Mouse (Mus musculus): ENCODE measurements around the gene Olfr1019. TPM values are rescaled to one million over a fixed set of nuclear protein-coding genes. Genes with fewer than 3 reads are reported as not detected.

Gene Olfr1019
- not detected in 2 replicates for total RNA-seq (2017)

GRCm38 (mm10) chr2:85845383-85845782 lies at the start of gene Olfr1019:
TSS of gene Olfr1019 (minus strand) at chr2:85845483.
- ATAC-seq (replicated peaks; ENCODE audit: low read depth, poor library complexity, severe bottlenecking), result no peak

GRCm38 (mm10) chr2:85885340-85885739 lies 40.1 kb upstream of the Olfr1019 start, which contains the start of gene Olfr1023:
TSS of gene Olfr1023 (plus strand) at chr2:85885640.
- ATAC-seq (replicated peaks; ENCODE audit: low read depth, poor library complexity, severe bottlenecking), result no peak

- ATAC-seq (replicated peaks; ENCODE audit: low read depth, poor library complexity, severe bottlenecking), result no peak
Observed at GRCm38 (mm10) chr2:85868294-85868693, 23.0 kb upstream of the Olfr1019 start, which contains the start of gene Olfr1022. TSS of gene Olfr1022 (plus strand) at chr2:85868594.

GRCm38 (mm10) chr2:85846730-85847129 lies 1.4 kb upstream of the Olfr1019 start, which contains the start of gene Olfr1020:
TSS of gene Olfr1020 (plus strand) at chr2:85847030.
- no peak for ATAC-seq (replicated peaks; ENCODE audit: low read depth, poor library complexity, severe bottlenecking)

GRCm38 (mm10) chr2:85818179-85818578 lies 27.1 kb downstream of the Olfr1019 start, which contains the start of gene Olfr1018:
TSS of gene Olfr1018 (plus strand) at chr2:85818479.
- no peak for ATAC-seq (replicated peaks; ENCODE audit: low read depth, poor library complexity, severe bottlenecking)

- no peak for ATAC-seq (replicated peaks; ENCODE audit: low read depth, poor library complexity, severe bottlenecking)
Observed at GRCm38 (mm10) chr2:85804501-85804900, 40.8 kb downstream of the Olfr1019 start.

GRCm38 (mm10) chr2:85802444-85802843 lies 42.8 kb downstream of the Olfr1019 start, which contains the start of gene Olfr1016:
TSS of gene Olfr1016 (minus strand) at chr2:85802544.
- ATAC-seq (replicated peaks; ENCODE audit: low read depth, poor library complexity, severe bottlenecking), result no peak

- no peak for ATAC-seq (replicated peaks; ENCODE audit: low read depth, poor library complexity, severe bottlenecking)
Observed at GRCm38 (mm10) chr2:85792331-85792730, 53.0 kb downstream of the Olfr1019 start.

Other genes starting within 250 kb of the Olfr1019 start
- gene Olfr1000, start 233.6 kb downstream of the Olfr1019 start, total RNA-seq (2017), result not detected in 2 replicates
- not detected in 2 replicates for gene Olfr1002, start 194.8 kb downstream of the Olfr1019 start, total RNA-seq (2017)
- gene Olfr154, start 181.0 kb downstream of the Olfr1019 start, total RNA-seq (2017), result not detected in 2 replicates
- gene Olfr1006, start 166.7 kb downstream of the Olfr1019 start, total RNA-seq (2017), result not detected in 2 replicates
- gene Olfr1008, start 156.1 kb downstream of the Olfr1019 start, total RNA-seq (2017), result not detected in 2 replicates
- not detected in 2 replicates for gene Olfr1009, start 130.1 kb downstream of the Olfr1019 start, total RNA-seq (2017)
- gene Olfr1012, start 82.7 kb downstream of the Olfr1019 start, total RNA-seq (2017), result not detected in 2 replicates
- gene Olfr1013, start 78.4 kb downstream of the Olfr1019 start, total RNA-seq (2017), result not detected in 2 replicates
- not detected in 2 replicates for gene Olfr1014, start 72.8 kb downstream of the Olfr1019 start, total RNA-seq (2017)
- not detected in 2 replicates for gene Olfr1015, start 63.5 kb downstream of the Olfr1019 start, total RNA-seq (2017)
- not detected in 2 replicates for gene Olfr1016, start 42.9 kb downstream of the Olfr1019 start, total RNA-seq (2017)
- not detected in 2 replicates for gene Olfr1018, start 27.0 kb downstream of the Olfr1019 start, total RNA-seq (2017)
- gene Olfr1020, start 1.5 kb upstream of the Olfr1019 start, total RNA-seq (2017), result not detected in 2 replicates
- gene Olfr1022, start 23.1 kb upstream of the Olfr1019 start, total RNA-seq (2017), result not detected in 2 replicates
- not detected in 2 replicates for gene Olfr1023, start 40.2 kb upstream of the Olfr1019 start, total RNA-seq (2017)
- not detected in 2 replicates for gene Olfr1024, start 59.6 kb upstream of the Olfr1019 start, total RNA-seq (2017)
- gene Olfr1025-ps1, start 69.7 kb upstream of the Olfr1019 start, total RNA-seq (2017), result not detected in 2 replicates
- gene Olfr1026, start 76.1 kb upstream of the Olfr1019 start, total RNA-seq (2017), result not detected in 2 replicates
- not detected in 2 replicates for gene Olfr1028, start 105.0 kb upstream of the Olfr1019 start, total RNA-seq (2017)
- gene Olfr1029, start 128.4 kb upstream of the Olfr1019 start, total RNA-seq (2017), result not detected in 2 replicates
- gene Olfr1030, start 133.8 kb upstream of the Olfr1019 start, total RNA-seq (2017), result not detected in 2 replicates
- gene Olfr1031, start 144.8 kb upstream of the Olfr1019 start, total RNA-seq (2017), result not detected in 2 replicates
- not detected in 2 replicates for gene Olfr1032, start 160.1 kb upstream of the Olfr1019 start, total RNA-seq (2017)
- gene Olfr1033, start 175.2 kb upstream of the Olfr1019 start, total RNA-seq (2017), result 0.18 TPM in 1 of 2 replicates, not detected in the other
- gene Olfr1034, start 200.4 kb upstream of the Olfr1019 start, total RNA-seq (2017), result not detected in 2 replicates
- gene Olfr1036, start 228.5 kb upstream of the Olfr1019 start, total RNA-seq (2017), result not detected in 2 replicates
- not detected in 2 replicates for gene Olfr1037, start 241.9 kb upstream of the Olfr1019 start, total RNA-seq (2017)